Mouse (Mus musculus) liver, adult 2 months (tissue): ENCODE measurements around the gene Copb1.

Experiments used
- CTCF ChIP-seq: fragments of 200-500 bp; IDR thresholded peaks from 2 replicates; pipeline ENCODE4 v1.5.1; 2011; ENCODE audit warnings: low read depth, low read length, control low read depth
- POLR2A ChIP-seq: fragments of 200-500 bp; IDR thresholded peaks from 2 replicates; pipeline ENCODE4 v1.6.1; 2011; ENCODE audit warnings: low read length, control low read depth; ENCODE audit not compliant: insufficient read depth; ENCODE audit errors: extremely low read depth

DNA sequence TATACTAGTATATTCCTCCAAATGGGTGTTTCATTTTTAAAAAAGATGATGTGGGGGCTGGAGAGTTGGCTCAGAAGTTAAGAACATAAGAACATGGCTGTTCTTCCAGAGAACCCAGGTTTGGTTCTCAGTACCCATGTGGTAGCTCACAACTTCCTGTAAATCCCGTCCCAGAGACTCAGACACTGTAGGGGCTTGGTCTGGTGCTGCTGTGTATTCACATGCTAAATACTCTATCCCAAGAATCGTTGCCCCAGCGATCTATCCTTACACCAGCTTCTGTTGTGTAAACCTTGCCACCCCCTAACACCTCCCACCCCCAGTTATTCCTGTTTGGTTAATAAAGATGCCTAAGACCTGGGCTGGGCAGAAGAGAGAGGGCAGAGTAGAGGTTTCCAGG, 61.9 kb downstream of the Copb1 start:
- TF ChIP-seq CTCF (no peak), POLR2A (no peak)
